Mouse (Mus musculus): ENCODE measurements around the gene Sart1. TPM values are rescaled to one million over a fixed set of nuclear protein-coding genes. Genes with fewer than 3 reads are reported as not detected.
A peak's percentile ranks its signal among the peaks of the same experiment; 100 is the strongest.

The Sart1 gene
- 10 to 100 TPM; 78.4 to 88.6 TPM for total RNA-seq (2021)
- long read RNA-seq, experiment 1, full-length matches to known transcripts, result 62 of 88 reads
- long read RNA-seq, experiment 1, partial matches to known transcripts, result 7 of 88 reads
- long read RNA-seq, experiment 1, other reads (novel, unspliced or antisense), result 19 of 88 reads
- long read RNA-seq, experiment 2, full-length matches to known transcripts, result 51 of 71 reads
- long read RNA-seq, experiment 2, partial matches to known transcripts, result 12 of 71 reads
- long read RNA-seq, experiment 2, other reads (novel, unspliced or antisense), result 8 of 71 reads

GRCm38 (mm10) chr19:5388588-5389242 is at the start of gene Sart1:
TSS of gene Sart1 (minus strand) at chr19:5388703.
- peak; percentile 94 to 97 for DNase-seq (ENCODE audit: low spot score in 2 of 2)

GRCm38 (mm10) chr19:5433951-5434350 is 45.4 kb upstream of the Sart1 start:
- no peak for DNase-seq (ENCODE audit: low spot score in 2 of 2)

GRCm38 (mm10) chr19:5432992-5433852 is 44.7 kb upstream of the Sart1 start:
- DNase-seq (ENCODE audit: low spot score in 2 of 2), result no peak

GRCm38 (mm10) chr19:5431911-5432464 is 43.5 kb upstream of the Sart1 start:
- DNase-seq (ENCODE audit: low spot score in 2 of 2), result no peak

GRCm38 (mm10) chr19:5430408-5430807 is 41.9 kb upstream of the Sart1 start:
- no peak for DNase-seq (ENCODE audit: low spot score in 2 of 2)

GRCm38 (mm10) chr19:5429806-5430205 is 41.3 kb upstream of the Sart1 start:
- DNase-seq (ENCODE audit: low spot score in 2 of 2), result no peak

- no peak for DNase-seq (ENCODE audit: low spot score in 2 of 2)
Observed at GRCm38 (mm10) chr19:5429219-5429618, 40.7 kb upstream of the Sart1 start.

- DNase-seq (ENCODE audit: low spot score in 2 of 2), result no peak
Observed at GRCm38 (mm10) chr19:5428083-5428482, 39.6 kb upstream of the Sart1 start.

- DNase-seq (ENCODE audit: low spot score in 2 of 2), result no peak
Observed at GRCm38 (mm10) chr19:5426640-5427290, 38.3 kb upstream of the Sart1 start.

GRCm38 (mm10) chr19:5425906-5426565 is 37.5 kb upstream of the Sart1 start:
- DNase-seq (ENCODE audit: low spot score in 2 of 2), result no peak

GRCm38 (mm10) chr19:5424782-5425741 is 36.6 kb upstream of the Sart1 start, which contains the start of the genes Drap1 and AI837181:
TSS of gene Drap1 (minus strand) at chr19:5424979.
TSS of gene AI837181 (plus strand) at chr19:5425144.
- peak; percentile 92 to 93 for DNase-seq (ENCODE audit: low spot score in 2 of 2)

- DNase-seq (ENCODE audit: low spot score in 2 of 2), result peak; percentile 42 to 49
Observed at GRCm38 (mm10) chr19:5424092-5424781, 35.7 kb upstream of the Sart1 start.

- DNase-seq (ENCODE audit: low spot score in 2 of 2), result no peak
Observed at GRCm38 (mm10) chr19:5423561-5423960, 35.1 kb upstream of the Sart1 start.

GRCm38 (mm10) chr19:5422895-5423443 is 34.5 kb upstream of the Sart1 start:
- DNase-seq (ENCODE audit: low spot score in 2 of 2), result no peak

- DNase-seq (ENCODE audit: low spot score in 2 of 2), result no peak
Observed at GRCm38 (mm10) chr19:5422267-5422666, 33.8 kb upstream of the Sart1 start.

GRCm38 (mm10) chr19:5421784-5422183 is 33.3 kb upstream of the Sart1 start:
- DNase-seq (ENCODE audit: low spot score in 2 of 2), result no peak

GRCm38 (mm10) chr19:5420579-5420978 is 32.1 kb upstream of the Sart1 start:
- no peak for DNase-seq (ENCODE audit: low spot score in 2 of 2)

GRCm38 (mm10) chr19:5419630-5420029 is 31.1 kb upstream of the Sart1 start:
- DNase-seq (ENCODE audit: low spot score in 2 of 2), result no peak

Data from left cerebral cortex, adult 18-20 months (tissue).